Mouse (Mus musculus): ENCODE results near the gene Aen.

The Aen gene

DNA sequence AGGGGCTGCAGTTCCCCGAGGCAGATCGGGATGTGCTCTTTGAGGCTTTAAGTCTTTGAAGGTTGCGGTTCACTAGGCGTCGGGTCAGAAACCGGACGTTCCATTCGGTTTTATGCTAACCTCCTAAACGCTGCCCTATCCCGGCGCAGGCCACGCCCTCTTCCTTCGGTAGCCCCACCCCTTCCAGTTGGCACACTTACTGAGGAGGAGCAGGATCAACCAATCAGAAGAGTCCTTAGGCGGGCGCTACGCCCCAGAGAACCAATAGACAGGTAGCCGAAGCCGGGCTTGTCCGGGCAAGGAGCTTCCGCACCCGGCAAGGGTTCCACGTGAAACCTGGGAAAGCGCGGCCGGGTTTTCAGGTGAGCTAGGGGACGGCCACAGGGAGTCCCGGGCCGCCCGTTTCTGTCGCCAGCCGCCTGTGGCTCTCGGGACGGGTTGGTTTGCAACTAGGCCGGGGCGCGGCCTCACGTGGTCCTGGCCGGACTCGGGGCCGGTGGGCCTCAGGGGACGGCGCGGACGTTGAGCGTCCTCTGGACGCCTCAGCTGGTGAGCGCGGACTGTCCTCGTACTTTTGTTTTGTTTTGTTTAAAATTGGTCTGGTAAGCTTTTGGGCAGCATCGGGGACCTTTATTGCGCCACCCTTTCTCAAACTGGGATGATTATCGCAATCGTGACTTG lies at the start of gene Aen:
Gene Aen (plus strand): TSS at position 202 of the 681 bp plus-strand sequence.
- peak; percentile 100 for ATAC-seq (ENCODE audit: low TSS enrichment)

DNA sequence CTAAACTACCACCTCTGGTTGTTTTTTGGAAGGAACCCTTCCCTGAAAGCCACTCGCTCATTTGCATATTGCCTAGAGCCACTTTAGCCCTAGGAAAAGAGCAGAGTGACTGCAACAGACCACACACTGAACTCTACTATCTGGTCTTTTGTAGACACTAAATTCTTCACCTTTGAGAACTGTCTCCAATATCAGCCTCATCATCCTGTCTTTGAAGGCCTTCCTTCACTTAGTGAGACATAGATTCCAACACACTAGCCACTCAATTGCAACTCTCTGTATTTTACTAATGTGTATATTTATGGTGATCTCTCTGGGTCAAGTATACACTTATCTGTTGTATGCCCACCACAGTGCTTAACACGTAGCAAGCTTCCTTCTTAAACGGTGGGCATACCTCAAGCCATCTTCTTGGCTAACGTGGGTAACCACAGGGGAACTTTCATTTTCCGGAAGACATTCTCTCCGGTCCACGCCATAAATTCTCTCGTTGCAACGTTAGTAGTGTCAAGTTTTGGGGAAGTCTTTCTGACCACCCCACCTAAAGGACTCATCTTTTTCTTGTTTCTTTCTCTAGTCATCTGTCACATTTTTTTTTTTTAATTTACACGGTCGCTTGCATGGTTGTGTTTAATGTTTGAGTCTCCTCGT lies 49.5 kb upstream of the Aen start:
- ATAC-seq (ENCODE audit: low TSS enrichment) = no peak

DNA sequence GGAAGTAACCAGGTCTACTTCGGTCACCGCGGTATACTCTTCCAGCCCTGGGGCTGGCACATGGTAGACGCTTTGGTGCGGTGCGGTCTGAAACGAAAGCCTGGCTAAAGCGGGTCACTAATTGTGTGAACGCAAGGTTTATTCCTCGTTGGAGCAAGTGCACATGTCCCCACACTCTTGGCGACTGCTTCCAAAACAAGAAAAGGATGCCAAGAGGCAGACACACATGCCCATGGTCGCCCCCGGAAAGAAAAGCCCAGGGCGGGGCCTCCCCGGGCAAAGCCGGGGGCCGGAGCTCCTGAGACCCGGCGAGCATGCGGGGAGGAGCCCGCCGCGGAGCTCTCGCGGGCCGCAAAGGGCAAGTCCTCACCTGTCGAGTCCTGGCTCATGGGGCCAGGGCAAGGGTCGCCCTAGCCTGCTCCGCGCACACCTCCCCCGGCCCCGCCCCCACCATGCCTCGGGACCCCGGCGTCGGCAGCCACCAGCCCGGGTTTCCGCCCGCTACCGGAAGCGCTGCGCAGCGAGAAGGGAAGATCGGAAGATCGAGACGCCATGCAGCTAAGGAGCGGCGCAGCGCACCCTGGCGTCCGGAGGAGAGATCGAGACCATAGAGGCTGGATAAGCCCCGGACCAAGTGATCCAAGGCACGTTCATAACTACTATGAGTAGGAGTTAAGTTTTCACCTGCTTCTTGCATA lies 48.8 kb upstream of the Aen start, which contains the start of gene Det1:
Gene Det1 (minus strand): TSS at position 527 of the 698 bp plus-strand sequence.
- ATAC-seq (ENCODE audit: low TSS enrichment) = peak; percentile 99

DNA sequence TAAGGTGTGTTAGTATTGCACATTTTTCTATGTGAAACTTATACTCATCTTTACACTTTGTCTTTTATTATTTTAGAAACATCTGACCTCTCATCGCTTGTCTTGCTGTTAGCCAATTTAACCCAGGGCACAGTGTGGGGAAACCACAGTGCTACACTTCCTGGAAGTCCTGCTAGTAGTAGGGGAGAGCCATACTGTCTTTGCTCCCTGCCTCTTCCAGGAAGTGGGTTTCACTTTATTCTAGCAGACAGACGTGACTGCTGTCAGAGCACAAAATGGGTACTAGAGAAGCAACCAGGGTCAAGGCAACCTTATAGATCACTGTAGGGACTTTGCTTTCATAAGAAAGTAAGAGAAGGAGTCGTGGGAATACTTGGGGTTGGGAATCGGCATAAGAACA lies 41.6 kb upstream of the Aen start:
- no peak for ATAC-seq (ENCODE audit: low TSS enrichment)

DNA sequence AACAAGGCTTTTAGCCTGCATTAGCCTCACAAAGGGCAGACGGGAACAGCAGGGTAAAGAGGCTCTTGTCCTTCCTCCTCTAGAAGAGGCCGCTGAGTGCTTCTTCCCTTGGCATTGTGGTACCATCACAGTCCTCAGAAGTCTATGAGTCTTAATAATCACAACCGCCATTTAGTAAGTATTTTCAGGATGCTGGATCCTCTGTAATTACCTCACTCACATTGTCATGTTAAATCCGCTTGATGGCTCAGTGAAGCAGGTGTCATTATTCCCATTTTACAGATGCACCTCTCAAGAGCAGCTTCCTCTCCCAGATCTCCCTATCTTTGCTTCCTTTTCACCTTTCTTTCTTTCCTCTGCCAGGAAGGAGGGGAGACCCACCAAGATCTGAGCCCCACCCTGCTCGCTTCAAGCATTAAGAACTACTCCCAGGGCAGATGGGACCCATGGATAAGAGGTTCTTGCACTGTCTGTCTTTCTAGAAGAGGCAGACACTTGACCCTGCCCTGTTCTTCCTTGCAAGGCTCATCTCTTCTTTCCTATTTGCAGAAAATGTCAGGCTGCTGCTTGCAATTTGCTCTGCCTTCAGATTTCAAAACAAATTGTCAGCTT lies 40.5 kb upstream of the Aen start:
- no peak for ATAC-seq (ENCODE audit: low TSS enrichment)

DNA sequence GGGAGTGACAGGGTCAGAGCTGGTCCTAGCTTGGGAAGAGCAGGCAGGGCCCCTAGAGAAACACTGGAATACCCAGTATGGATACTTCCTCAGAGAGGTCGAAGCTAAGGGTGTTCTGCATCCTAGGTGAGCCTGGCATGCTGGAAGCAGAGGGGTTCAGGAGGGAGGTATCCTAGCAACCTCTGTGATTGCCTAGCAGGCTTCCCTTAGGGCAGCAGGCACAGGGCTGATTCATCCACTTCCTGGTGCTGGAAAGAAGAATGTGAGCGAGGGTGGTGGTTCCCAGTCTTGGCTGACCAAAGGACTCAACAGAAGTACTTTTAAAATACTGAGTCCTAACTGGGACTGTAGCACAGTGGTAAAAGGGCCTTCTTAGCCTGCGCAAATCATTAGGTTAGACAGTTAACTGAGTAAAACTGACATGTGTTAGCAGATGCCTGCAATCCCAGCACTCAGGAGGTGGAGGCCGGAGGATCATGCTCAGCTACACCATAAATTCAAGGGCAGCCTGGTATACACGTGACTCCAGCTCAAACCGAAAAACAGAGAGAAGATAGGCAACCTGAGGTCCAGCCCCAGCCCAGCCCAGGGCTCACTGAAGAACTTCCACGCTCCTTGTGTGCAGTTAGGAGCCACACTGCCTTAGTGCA lies 31.7 kb upstream of the Aen start:
- no peak for ATAC-seq (ENCODE audit: low TSS enrichment)

DNA sequence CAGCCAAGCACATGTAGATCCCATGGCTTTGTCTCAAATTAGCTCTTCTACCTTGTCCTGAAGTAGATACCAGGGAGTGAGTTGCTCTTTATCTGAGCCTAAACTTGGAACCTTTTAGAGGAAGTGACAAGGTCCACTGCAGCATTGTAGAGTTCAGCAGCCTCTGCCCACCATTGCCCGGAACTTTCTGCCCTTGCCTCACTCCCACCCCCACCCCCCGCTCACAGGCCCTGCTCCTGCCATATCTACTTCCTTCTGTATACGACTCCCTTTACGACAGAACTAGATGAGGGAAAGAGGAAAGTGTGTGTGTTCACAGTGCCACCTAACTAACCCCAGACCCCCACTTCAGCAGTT lies 31.2 kb upstream of the Aen start:
- no peak for ATAC-seq (ENCODE audit: low TSS enrichment)

DNA sequence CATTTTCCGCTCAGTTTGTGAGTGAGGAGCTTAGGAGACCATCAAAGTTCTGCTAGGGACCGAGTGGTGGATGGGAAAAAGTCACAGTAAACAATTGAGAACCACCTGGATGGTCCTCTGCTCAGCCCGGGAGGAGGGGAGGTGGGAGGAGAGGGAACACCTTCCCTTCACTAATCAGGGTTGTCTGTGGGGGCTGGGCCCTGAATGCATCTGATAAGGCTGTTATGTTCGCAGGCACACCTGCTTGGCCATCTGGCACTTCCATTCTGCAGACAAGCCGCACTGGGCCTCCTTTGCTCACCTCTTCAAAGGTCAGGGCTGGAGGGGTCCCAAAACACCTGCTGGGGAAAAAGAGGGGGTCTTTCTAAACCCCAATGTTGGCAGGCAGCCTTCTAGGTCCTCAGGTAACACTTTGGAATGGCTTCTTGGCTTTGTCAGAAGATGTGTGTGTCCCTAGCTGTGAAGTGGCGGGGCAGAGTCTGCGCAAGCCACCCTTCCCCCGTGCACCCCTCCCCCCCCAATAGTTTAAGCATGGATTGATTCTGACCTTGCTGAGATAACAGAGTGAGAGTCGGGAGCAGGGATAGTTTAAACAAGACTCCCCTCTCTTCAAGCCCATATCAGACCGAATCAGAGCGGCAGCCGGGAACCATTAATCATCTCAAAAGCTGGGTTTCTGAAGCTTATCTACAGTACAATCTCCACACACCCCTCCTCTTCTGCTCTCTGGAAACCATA lies 30.3 kb upstream of the Aen start:
- no peak for ATAC-seq (ENCODE audit: low TSS enrichment)

DNA sequence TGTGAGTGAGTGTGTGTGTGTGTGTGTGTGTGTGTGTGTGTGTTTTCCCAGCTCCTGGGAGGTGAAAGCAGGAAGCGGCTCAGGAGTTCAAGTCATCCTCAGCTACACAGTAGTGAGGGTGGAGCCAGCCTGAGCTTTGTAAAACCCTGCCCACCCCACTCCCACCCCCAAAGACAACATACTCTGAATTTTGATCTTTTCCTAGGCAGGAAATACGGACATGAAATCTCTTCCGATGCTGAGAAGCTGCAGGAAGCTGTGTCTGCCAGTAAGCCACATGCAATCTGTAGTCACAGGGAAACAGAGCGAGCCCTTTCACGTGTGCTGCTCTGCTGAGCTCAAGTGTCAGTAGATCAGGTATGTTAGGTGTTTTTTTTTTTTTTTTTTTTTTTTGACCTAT lies 26.9 kb upstream of the Aen start:
- ATAC-seq (ENCODE audit: low TSS enrichment) = no peak

DNA sequence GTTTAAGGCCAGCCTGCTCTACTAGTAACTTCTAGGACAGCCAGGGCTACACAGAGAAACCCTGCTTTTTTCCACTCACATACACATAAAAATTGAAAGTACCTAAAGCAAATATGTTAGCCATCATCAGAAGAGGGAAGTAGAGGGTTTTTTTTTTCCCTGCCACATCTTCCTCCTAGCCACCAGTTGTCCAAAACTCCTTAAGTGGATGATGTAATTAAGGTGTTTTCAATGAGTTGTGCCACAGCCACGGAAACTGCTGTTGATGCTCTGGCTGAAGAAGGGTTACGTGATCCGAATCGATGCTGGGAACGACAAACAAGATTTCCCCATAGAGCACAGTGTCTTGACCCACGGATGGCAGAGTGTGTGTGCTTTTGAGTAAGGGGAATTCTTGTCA lies 23.3 kb upstream of the Aen start:
- ATAC-seq (ENCODE audit: low TSS enrichment) = no peak

DNA sequence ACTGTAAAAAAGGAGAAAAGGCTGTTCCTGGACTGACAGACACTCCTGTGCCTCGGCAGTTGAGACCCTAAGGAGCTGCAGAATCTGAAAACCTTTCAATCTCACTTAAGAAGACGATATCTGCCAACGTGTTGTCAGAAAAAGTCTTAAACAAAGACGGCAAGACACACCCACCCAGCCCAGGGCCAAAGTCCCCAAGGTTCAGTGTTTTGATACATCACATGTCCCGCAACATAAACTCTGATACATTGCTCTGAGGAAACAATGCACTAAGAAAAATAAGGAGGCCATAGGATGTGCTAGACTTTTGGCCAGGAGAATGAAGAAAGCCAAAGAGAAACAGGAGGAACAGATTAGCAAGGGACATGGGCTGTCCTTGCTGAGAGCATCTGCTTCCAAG lies 22.8 kb upstream of the Aen start:
- no peak for ATAC-seq (ENCODE audit: low TSS enrichment)

DNA sequence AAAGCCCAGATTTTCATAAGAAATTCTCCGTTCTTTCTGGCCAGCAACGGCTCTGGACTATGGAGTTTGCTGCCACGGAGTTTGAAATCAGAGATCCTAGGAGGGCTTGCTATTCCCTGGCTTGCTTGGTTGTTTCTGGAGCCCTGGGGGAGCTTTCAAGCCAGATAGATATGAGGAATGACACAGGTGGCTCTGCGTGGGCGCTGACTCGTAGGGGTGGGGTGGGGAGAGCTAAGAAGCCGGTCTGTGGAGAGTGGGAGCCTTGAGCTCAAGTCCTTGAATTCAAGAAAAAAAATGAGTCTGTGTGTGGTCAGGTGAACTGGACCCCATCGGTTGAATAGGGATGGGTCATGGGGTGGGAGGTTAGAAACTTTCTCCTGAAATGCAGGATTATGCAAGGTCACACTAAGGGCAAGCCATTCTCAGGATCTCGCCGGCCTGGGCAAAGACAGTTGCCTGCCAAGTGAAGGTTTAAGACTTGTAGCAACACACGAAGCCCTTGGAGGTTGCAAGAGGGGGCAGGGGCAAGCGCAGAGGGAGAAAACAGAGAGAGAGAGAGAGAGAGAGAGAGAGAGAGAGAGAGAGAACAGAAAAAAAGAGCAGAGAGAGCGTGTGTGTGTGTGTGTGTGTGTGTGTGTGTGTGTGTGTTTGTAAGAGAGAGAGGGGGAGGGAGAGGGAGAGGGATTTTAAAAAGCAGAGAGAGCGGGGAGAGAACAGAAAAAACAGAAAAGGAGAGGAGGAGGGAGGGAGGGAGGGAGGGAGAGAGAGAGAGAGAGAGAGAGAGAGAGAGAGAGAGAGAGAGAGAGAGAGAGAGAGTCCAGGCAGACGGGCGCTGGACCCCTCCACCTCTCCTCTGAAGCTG lies 13.8 kb upstream of the Aen start:
- ATAC-seq (ENCODE audit: low TSS enrichment) = no peak

DNA sequence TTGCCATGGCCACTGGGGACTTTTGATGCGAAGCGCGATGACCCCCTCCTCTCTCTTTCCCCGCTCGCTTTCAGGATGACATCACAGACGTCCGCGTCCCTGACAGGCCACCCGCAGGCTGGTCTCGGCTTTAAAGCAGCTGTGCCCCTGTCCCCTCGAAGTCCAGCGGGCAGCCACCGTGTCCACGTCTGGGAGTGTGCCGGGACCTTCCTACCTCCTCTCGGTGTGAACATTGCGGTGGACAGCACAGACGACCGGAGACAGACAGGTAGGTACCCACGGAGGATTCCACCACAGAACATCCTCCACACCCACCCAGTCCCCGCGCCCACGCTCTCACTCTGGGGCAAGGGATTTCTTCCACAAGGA lies 13.2 kb upstream of the Aen start:
- ATAC-seq (ENCODE audit: low TSS enrichment) = no peak; the same call in 1 of the 2 replicates

DNA sequence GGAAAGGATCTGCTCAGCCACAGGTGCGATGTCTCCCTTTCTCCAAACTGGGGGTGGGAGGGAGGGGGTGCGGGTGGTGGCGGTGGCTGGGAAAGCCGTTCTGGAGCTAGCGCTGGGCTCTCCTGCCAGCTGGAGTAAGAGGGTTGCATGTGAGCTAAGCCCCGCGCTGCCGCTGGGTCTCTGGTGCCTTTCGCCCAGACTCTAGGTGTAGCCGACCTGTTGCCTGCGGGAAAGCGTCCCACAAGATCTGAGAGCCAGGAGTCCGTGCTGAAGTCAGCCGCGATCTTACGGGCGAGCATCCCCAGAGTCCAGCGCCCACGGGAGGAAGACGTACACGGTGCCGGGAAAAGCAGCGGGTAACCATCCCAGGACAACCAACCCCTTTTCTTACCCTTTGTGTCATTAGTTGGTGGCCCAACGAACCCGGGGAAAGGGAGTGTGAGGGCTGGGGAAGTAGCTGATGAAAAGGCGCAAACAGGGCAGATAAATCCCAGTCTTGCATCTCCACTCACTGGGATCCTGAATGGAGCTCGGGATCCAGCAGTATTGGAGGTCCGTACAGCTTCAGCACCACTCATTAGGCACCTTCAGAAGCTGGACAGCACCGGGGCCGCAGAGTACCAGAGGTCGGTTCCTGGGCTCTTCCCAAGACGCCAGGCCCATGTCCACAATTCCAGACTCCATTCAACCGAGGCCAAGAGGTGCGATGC lies 12.5 kb upstream of the Aen start:
- no peak for ATAC-seq (ENCODE audit: low TSS enrichment)

DNA sequence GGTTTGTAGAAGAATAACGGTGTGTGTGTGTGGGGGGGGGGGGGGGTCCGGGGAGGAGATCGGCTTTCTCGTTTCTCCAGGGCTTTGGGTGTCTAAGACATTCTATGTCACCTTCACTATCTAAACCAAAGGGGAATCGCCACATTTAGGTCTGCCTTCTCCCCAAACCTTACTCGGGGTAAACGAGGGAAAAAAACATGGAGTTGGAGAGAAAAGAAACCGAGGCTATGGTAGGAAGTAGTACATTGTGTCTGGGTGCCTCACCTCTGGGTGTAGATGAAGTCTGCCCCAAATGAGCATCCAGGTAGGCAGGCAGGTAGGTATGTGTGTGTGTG lies 12.0 kb upstream of the Aen start:
- no peak for ATAC-seq (ENCODE audit: low TSS enrichment)

DNA sequence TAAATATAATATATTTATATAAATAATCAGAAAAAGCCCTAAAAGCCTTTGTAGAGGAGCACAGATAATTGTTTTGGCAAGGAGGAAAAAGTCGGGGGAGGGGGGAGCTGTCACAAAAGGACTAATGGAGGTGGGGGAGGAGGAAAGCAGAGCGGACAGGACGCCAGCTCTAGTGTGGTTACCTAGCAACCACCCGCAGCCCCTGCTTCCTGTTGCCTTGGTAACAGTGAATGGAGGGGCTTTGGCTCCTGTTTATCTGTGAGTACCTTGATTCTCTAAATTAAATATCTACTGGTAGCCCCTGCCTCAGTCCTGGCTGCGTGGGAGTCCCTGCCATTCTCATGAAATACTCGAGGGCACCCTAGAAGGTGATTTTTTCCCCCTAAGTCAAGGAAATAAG lies 11.5 kb upstream of the Aen start:
- ATAC-seq (ENCODE audit: low TSS enrichment) = no peak

DNA sequence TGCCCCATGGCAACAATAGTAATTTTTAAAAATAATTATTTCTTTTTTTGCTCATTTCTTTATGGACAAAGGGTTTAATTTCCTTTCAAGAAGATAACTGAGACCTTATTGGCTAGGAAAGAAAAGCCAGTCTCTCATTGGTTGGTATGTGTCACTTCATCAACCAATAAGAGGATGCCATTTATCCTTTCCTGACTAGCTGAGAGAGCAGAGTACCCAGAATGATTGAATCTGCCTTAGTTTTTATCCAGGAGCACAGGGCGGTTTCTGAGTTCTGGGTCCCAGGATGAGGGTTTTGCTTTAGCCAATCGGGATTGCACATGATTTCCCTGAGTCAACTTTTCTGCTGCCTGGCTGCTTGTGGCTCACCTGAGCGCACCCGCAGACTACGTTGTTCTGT lies 10.2 kb upstream of the Aen start:
- ATAC-seq (ENCODE audit: low TSS enrichment) = no peak

DNA sequence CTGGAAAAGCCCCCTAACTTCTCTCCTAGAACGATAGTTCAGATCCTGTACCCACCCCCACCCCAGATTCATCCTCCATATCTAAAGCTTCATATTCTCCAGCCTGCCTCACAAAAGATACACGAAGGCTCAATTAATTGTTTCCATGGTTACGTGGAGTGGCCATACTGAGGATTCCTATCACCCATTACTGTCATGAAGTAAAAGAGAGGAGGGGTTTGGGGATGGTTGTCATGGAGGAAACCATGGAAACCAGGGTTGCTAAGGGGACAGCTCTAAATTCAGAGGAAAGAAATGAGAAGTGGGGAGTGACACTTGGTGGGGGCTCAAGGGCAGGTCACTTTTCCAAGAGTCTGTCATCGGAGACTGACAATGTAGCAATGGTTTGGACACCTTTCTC lies 9.2 kb upstream of the Aen start:
- no peak for ATAC-seq (ENCODE audit: low TSS enrichment)

DNA sequence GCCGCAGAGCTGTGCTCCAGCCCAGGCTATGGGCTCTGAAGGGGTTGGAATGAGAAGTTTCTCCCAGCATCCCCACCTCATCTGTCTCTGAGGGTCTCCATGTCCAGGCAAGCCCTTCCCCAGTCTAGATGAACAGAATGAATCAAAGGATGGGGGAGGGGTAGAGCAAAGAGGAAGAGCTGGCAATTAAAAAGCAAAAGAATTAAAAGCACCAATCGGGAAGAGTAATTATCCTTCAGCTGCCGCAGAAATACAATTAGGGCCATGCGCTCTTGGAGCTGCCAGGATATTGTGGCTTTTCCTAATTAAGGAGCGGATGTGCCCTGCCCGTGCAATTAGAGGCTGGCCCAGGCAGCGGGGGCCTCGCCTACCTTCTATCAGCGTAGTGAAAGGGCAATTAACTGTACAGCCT lies 8.2 kb upstream of the Aen start:
- ATAC-seq (ENCODE audit: low TSS enrichment) = no peak

DNA sequence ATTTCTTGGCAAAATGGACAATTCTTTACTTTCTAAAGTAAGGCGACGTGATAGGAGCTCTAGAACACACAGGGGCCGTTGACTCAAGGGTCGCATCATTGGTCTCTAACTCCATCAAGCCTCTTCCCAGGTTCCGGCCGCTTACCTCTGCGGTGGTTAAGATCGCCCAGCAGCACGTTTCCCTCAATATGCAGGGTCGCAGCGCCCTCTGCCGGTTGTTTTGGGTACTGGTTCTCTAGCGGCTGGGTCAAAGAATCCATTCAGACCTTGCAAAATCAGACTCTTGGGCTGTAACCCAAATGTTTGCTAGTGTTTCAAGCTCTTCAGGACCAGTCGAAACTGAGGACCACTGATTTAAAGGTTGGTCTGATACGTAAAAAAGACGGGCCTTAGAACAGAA lies 5.0 kb upstream of the Aen start:
- peak; percentile 69 for ATAC-seq (ENCODE audit: low TSS enrichment)
